Mouse (Mus musculus): ENCODE measurements around the gene 1700086D15Rik. TPM values are rescaled to one million over a fixed set of nuclear protein-coding genes. Genes with fewer than 3 reads are reported as not detected.

The 1700086D15Rik gene
- polyA plus RNA-seq, 1 experiment from 2014 or later: not detected

DNA sequence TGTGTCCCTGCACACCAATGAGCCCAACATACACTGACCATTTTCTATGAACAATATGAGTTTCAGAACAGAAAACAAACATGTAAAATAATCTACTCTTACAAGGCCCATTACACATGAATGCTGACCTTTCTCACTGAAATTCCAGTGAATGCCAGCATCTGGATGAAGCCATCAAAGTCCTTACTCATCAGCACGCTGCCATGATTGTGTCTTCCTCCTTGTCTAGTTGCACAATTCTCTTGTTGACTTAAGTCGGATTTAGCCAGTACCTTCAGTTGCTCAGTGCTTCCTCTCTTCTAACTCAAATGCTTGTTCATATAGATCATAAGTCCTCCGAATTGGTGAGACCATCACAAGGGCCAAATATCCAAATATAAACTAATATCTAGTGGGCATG lies 20.7 kb downstream of the 1700086D15Rik start:
- no peak for TF ChIP-seq CTCF (IDR thresholded peaks at IDR 0.05; ENCODE audit: low read depth)
- no peaks in the 10 kb centered on the region for H3K27me3 ChIP-seq (ENCODE audit: insufficient read depth, low read length)
- H3K4me1 ChIP-seq (replicated peaks; ENCODE audit: insufficient read depth, low read length): no peaks in the 10 kb centered on the region
- H3K9me3 ChIP-seq (replicated peaks; ENCODE audit: low read length): no peaks in the 10 kb centered on the region
- ATAC-seq (replicated peaks; ENCODE audit: low FRiP score, low read depth) (no peak), DNase-seq (ENCODE audit: low spot score) (no peak)
- no peak overlapping the region for H3K4me2 ChIP-seq (ENCODE audit: low read length)
- H3K36me3 ChIP-seq (ENCODE audit: insufficient read depth, low read length): no peaks in the 10 kb centered on the region
- no peak overlapping the region for H3K4me3 ChIP-seq (replicated peaks; ENCODE audit: low read depth, low read length)
- 81% methylated on average over 3 of the region's 3 CpGs for WGBS
- no peak overlapping the region for H3K9ac ChIP-seq (ENCODE audit: low read depth, low read length)
- H3K27ac ChIP-seq: no peak overlapping the region

DNA sequence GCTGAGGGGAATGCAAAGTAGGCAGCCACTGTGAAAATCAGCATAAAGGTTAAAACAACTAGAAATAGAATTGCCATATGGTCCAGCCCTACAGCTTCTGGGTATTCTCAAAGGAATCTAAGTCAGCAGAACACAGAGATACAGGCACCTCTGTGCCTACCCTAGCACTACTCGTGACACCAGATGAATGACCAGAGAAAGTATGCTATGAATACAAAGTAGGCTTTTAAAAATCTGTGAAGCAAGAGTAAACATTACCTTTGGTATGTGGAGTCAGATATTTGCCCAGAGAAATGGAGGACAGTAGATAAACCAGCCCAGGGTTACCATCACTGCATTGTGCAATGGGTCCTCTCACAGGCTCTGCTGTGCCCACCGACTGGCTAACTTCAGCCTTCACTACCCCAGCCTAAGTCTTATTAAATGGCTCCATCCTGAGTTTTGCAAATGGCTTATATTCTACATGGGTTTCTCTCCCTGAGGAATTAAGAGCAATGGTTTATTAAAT lies 22.5 kb downstream of the 1700086D15Rik start:
- Histone ChIP-seq H3K4me2 (ENCODE audit: low read length) (no peak overlapping the region), H3K27me3 (ENCODE audit: insufficient read depth, low read length) (no peaks in the 10 kb centered on the region), H3K27ac (no peak overlapping the region), H3K36me3 (ENCODE audit: insufficient read depth, low read length) (no peaks in the 10 kb centered on the region), H3K9ac (ENCODE audit: low read depth, low read length) (no peak overlapping the region), H3K4me1 (replicated peaks; ENCODE audit: insufficient read depth, low read length) (no peaks in the 10 kb centered on the region), H3K9me3 (replicated peaks; ENCODE audit: low read length) (no peaks in the 10 kb centered on the region), H3K4me3 (replicated peaks; ENCODE audit: low read depth, low read length) (no peak overlapping the region)
- ATAC-seq (replicated peaks; ENCODE audit: low FRiP score, low read depth) (no peak), DNase-seq (ENCODE audit: low spot score) (no peak)
- TF ChIP-seq CTCF (IDR thresholded peaks at IDR 0.05; ENCODE audit: low read depth): no peak
- WGBS: 76% methylated on average over 2 of the region's 2 CpGs

DNA sequence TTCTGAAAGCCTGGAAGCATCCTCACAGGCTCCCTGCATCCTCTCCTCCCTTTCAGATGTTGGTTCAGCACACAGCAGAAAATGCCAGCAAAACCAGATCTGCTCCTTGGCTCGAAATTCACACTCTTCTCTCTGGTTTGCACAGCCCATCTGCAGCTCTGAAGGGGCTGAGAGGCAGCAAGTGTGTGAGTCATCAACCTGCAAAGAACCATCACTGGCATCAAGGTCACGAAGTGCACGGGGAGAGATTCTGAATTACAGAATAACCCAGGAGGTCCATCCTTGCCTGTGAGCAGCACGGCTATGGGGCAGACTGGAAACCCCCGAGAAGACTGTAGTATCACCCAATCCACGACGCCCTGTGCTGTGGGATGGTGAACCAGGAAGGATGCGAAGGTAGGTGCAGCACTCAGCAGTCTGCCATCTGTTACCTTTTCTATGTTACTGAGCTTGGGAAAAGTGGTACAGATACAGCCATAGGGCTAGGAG lies 24.4 kb downstream of the 1700086D15Rik start:
- no peaks in the 10 kb centered on the region for H3K4me1 ChIP-seq (replicated peaks; ENCODE audit: insufficient read depth, low read length)
- no peaks in the 10 kb centered on the region for H3K9me3 ChIP-seq (replicated peaks; ENCODE audit: low read length)
- WGBS: 81% methylated on average over 8 of the region's 8 CpGs
- H3K9ac ChIP-seq (ENCODE audit: low read depth, low read length): no peak overlapping the region
- TF ChIP-seq CTCF (IDR thresholded peaks at IDR 0.05; ENCODE audit: low read depth): no peak
- no peak overlapping the region for H3K4me2 ChIP-seq (ENCODE audit: low read length)
- DNase-seq (ENCODE audit: low spot score) (no peak), ATAC-seq (replicated peaks; ENCODE audit: low FRiP score, low read depth) (no peak)
- H3K27me3 ChIP-seq (ENCODE audit: insufficient read depth, low read length): no peaks in the 10 kb centered on the region
- no peak overlapping the region for H3K27ac ChIP-seq
- H3K4me3 ChIP-seq (replicated peaks; ENCODE audit: low read depth, low read length): no peak overlapping the region
- H3K36me3 ChIP-seq (ENCODE audit: insufficient read depth, low read length): no peaks in the 10 kb centered on the region

DNA sequence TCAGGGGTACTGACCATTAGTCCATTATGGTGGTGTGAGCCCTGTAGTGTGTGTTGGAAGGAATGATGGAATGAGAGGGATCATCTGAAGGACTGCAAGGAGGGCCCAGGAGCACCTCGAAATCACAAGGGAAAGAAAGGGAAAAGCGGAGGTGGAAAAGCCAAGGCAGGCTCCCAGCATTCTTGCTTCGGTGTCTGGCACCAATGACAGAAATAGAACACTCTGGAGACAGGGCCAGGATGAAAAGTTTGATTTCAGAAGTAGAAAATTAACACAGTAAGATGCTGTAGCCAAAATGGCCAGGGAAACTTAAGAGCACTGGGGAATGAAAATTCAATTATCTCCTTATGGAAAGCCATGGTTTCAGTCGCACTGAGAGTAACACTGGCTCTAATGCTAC lies 26.0 kb downstream of the 1700086D15Rik start:
- H3K36me3 ChIP-seq (ENCODE audit: insufficient read depth, low read length): no peaks in the 10 kb centered on the region
- no peak for TF ChIP-seq CTCF (IDR thresholded peaks at IDR 0.05; ENCODE audit: low read depth)

DNA sequence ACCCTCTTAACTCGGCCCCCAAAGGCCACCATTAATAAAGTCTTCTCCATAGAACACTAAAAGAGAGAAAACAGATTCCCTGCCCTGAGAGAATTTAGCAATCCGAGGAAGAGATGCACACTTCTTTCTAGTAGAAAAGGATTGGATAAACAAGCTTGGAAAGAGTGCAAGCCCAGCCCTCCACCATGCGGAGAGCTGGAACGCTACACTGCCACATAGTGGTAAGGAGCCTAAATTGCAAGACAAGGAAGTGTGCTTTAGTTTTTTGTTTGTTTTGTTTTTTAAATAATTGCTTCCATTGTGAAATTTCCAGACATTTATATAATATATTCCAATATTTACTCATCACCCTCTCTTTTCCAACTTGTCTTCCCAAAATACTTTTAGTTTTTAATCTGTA lies 30.6 kb downstream of the 1700086D15Rik start:
- Histone ChIP-seq H3K36me3 (ENCODE audit: insufficient read depth, low read length) (no peaks in the 10 kb centered on the region), H3K27ac (no peak overlapping the region), H3K4me3 (replicated peaks; ENCODE audit: low read depth, low read length) (no peak overlapping the region), H3K4me2 (ENCODE audit: low read length) (no peak overlapping the region), H3K27me3 (ENCODE audit: insufficient read depth, low read length) (no peaks in the 10 kb centered on the region), H3K9ac (ENCODE audit: low read depth, low read length) (no peak overlapping the region), H3K4me1 (replicated peaks; ENCODE audit: insufficient read depth, low read length) (peaks cover 22% of the 10 kb centered on the region), H3K9me3 (replicated peaks; ENCODE audit: low read length) (no peaks in the 10 kb centered on the region)
- 83% methylated on average over 4 of the region's 4 CpGs for WGBS
- peak; percentile 45 for TF ChIP-seq CTCF (IDR thresholded peaks at IDR 0.05; ENCODE audit: low read depth)
- DNase-seq (ENCODE audit: low spot score) (no peak), ATAC-seq (replicated peaks; ENCODE audit: low FRiP score, low read depth) (no peak)

More for the DNA sequence above, 26.0 kb downstream of the 1700086D15Rik start:
- Histone ChIP-seq H3K4me2 (ENCODE audit: low read length) (no peak overlapping the region), H3K27ac (no peak overlapping the region), H3K9ac (ENCODE audit: low read depth, low read length) (no peak overlapping the region), H3K4me1 (replicated peaks; ENCODE audit: insufficient read depth, low read length) (no peaks in the 10 kb centered on the region), H3K27me3 (ENCODE audit: insufficient read depth, low read length) (no peaks in the 10 kb centered on the region), H3K4me3 (replicated peaks; ENCODE audit: low read depth, low read length) (no peak overlapping the region), H3K9me3 (replicated peaks; ENCODE audit: low read length) (no peaks in the 10 kb centered on the region)
- DNase-seq (ENCODE audit: low spot score): no peak
- ATAC-seq (replicated peaks; ENCODE audit: low FRiP score, low read depth): no peak
- 91% methylated on average over 4 of the region's 4 CpGs for WGBS

DNA sequence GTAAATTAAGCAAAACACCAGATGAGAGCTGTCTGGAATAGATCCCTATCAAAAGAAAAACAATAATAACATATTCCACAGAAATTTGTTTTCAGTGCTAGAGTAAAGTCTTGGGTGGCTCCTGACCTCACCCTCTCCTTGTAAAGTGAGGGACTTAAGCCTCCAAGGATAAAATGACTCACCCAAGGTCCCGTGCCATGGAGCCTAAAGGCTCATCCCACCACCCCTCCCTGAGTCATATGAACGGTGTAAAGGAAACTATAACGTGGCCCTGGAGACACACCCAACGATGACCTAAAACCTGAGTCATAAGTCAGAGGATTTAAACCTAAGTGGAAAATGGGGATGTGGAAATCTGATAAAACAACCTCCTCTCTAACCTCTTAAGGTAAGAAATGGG lies 31.0 kb downstream of the 1700086D15Rik start:
- H3K27ac ChIP-seq: no peak overlapping the region
- DNase-seq (ENCODE audit: low spot score): no peak
- WGBS: 56% methylated on average over 4 of the region's 4 CpGs

DNA sequence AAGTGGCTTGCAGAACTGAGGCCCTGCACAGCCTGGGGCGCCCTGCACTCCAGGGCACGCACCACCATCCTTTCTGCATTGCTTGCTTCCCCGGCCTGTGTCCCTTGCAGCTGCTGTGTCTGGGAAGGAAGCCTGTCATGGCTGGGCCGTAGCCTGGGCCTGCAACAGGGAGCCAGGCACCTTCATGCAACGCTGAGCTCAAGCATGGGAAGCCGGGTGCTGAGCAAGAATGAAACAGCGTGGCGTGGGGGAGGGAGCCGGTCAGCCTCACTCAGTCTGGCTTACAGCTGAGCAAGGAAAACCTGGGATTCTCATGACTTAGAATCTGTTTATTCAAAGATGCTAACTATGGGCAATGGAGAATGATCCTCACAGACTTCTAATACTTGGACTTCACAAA lies 33.1 kb downstream of the 1700086D15Rik start:
- H3K4me3 ChIP-seq (replicated peaks; ENCODE audit: low read depth, low read length): no peak overlapping the region
- no peaks in the 10 kb centered on the region for H3K9me3 ChIP-seq (replicated peaks; ENCODE audit: low read length)
- H3K4me2 ChIP-seq (ENCODE audit: low read length): no peak overlapping the region
- TF ChIP-seq CTCF (IDR thresholded peaks at IDR 0.05; ENCODE audit: low read depth): no peak
- peak; percentile 75; the same call in 1 of the 2 replicates for ATAC-seq (replicated peaks; ENCODE audit: low FRiP score, low read depth)
- peak overlapping the region; percentile 77 for H3K27ac ChIP-seq
- peaks cover 22% of the 10 kb centered on the region for H3K4me1 ChIP-seq (replicated peaks; ENCODE audit: insufficient read depth, low read length)
- DNase-seq (ENCODE audit: low spot score): peak; percentile 59
- H3K9ac ChIP-seq (ENCODE audit: low read depth, low read length): no peak overlapping the region
- H3K27me3 ChIP-seq (ENCODE audit: insufficient read depth, low read length): no peaks in the 10 kb centered on the region
- 40% methylated on average over 9 of the region's 9 CpGs for WGBS
- H3K36me3 ChIP-seq (ENCODE audit: insufficient read depth, low read length): no peaks in the 10 kb centered on the region

More for the DNA sequence above, 31.0 kb downstream of the 1700086D15Rik start:
- Histone ChIP-seq H3K4me3 (replicated peaks; ENCODE audit: low read depth, low read length) (no peak overlapping the region), H3K27me3 (ENCODE audit: insufficient read depth, low read length) (no peaks in the 10 kb centered on the region), H3K9ac (ENCODE audit: low read depth, low read length) (no peak overlapping the region), H3K9me3 (replicated peaks; ENCODE audit: low read length) (no peaks in the 10 kb centered on the region), H3K4me1 (replicated peaks; ENCODE audit: insufficient read depth, low read length) (peaks cover 22% of the 10 kb centered on the region), H3K4me2 (ENCODE audit: low read length) (no peak overlapping the region), H3K36me3 (ENCODE audit: insufficient read depth, low read length) (no peaks in the 10 kb centered on the region)
- TF ChIP-seq CTCF (IDR thresholded peaks at IDR 0.05; ENCODE audit: low read depth): no peak
- 0 out of 2 replicates have a peak, but pooled peaks have one; percentile 23 for ATAC-seq (replicated peaks; ENCODE audit: low FRiP score, low read depth)

Measured in kidney, postnatal 0 days (tissue).